Mouse (Mus musculus) hindbrain, embryonic 11.5 days (tissue): Measurements from ENCODE around the gene Gm20906. TPM values are rescaled to one million over a fixed set of nuclear protein-coding genes. Genes with fewer than 3 reads are reported as not detected.
"Not testable (repeated sequence)": the region's sequence is repeated elsewhere in the genome, so short reads cannot be mapped to it uniquely, and the experiment has no call there.

Experiments
- ATAC-seq: fragments of 200-750 bp; cut with Nextera tagmentation; 2 replicates; pipeline ENCODE4 v1.8.0; 2017; ENCODE audit warnings: mild to moderate bottlenecking, moderate TSS enrichment, moderate library complexity; ENCODE audit not compliant: low FRiP score
- DNase-seq: peaks from one replicate; pipeline ENCODE4 v3.0.0-alpha.2; 2015; ENCODE audit warnings: low spot score
- H3K27ac ChIP-seq: fragments of 300-500 bp; sonication (generic); 2 replicates; pipeline ENCODE4 v1.5.1; 2014; ENCODE audit warnings: mild to moderate bottlenecking, low read depth, low read length
- H3K27me3 ChIP-seq: fragments of 300-500 bp; sonication (generic); 2 replicates; pipeline ENCODE4 v1.6.1; 2014; ENCODE audit warnings: mild to moderate bottlenecking, low read length, moderate library complexity, mixed read lengths; ENCODE audit not compliant: control insufficient read depth, insufficient read depth
- H3K36me3 ChIP-seq: fragments of 300-500 bp; sonication (generic); 2 replicates; pipeline ENCODE4 v1.6.1; 2014; ENCODE audit warnings: mild to moderate bottlenecking, low read length, moderate library complexity, mixed read lengths; ENCODE audit not compliant: control insufficient read depth, insufficient read depth
- H3K4me1 ChIP-seq: fragments of 300-500 bp; sonication (generic); replicated peaks from 2 replicates; pipeline ENCODE4 v1.6.1; 2014; ENCODE audit warnings: low read length, mixed read lengths; ENCODE audit not compliant: control insufficient read depth, insufficient read depth
- H3K4me2 ChIP-seq: fragments of 300-500 bp; sonication (generic); replicated peaks from 2 replicates; pipeline ENCODE4 v1.6.1; 2014; ENCODE audit warnings: mild to moderate bottlenecking, low read depth, low read length
- H3K4me3 ChIP-seq: fragments of 300-500 bp; sonication (generic); 2 replicates; pipeline ENCODE4 v1.5.1; 2014; ENCODE audit warnings: low read depth, low read length
- H3K9ac ChIP-seq: fragments of 300-500 bp; sonication (generic); 2 replicates; pipeline ENCODE4 v1.6.1; 2014; ENCODE audit warnings: low read depth, low read length
- H3K9me3 ChIP-seq: fragments of 300-500 bp; sonication (generic); 2 replicates; pipeline ENCODE4 v1.6.1; 2016; ENCODE audit warnings: low read length; ENCODE audit not compliant: control insufficient read depth
- WGBS: fragments of 180-500 bp; shearing (Covaris S2); extraction: QIAGEN DNeasy Blood & Tissue Kit; methylation state at CpG from one replicate; pipeline ENCODE4 v1.1.7; 2014; 5-methylcytosine and 5-hydroxymethylcytosine counted together
- polyA plus RNA-seq: library from polyadenylated mRNA; unstranded; fragments of >200 nt; fragmentation: Nextera tagmentation; extraction: Ambion mirVana; gene quantifications from 2 replicates; pipeline ENCODE4 v1.2.1, GENCODE M21; 2014

Gm20906 gene
- polyA plus RNA-seq, result not detected in 2 replicates

- not testable (repeated sequence) for H3K4me3 ChIP-seq, H3K27me3 ChIP-seq, H3K36me3 ChIP-seq, ATAC-seq, H3K4me1 ChIP-seq, H3K27ac ChIP-seq, H3K9me3 ChIP-seq, DNase-seq, H3K9ac ChIP-seq, H3K4me2 ChIP-seq
- no CpG with 5 or more reads among the region's 6 CpGs for WGBS
Observed at GRCm38 (mm10) chrY:87550666-87551065, at the start of gene Gm20906. Gene Gm20906 (plus strand): TSS chrY:87550966.
